Mouse (Mus musculus) adrenal gland, postnatal 14 days (tissue): ENCODE results near the gene Chl1. TPM values are rescaled to one million over a fixed set of nuclear protein-coding genes. Genes with fewer than 3 reads are reported as not detected.
A peak's percentile ranks its signal among the peaks of the same experiment; 100 is the strongest.

Source experiments
- DNase-seq: peaks from one replicate; pipeline ENCODE4 v3.0.0; 2021; ENCODE audit warnings: mixed read lengths
- long read RNA-seq, 2 experiments: library from polyadenylated mRNA; stranded (forward); transcript quantifications; one replicate each; pipeline ENCODE4 v2.0.0; 2021
- total RNA-seq: library from RNA; stranded (reverse); gene quantifications from 2 replicates; pipeline ENCODE4 v1.2.3, GENCODE M21; 2021

Gene Chl1
- total RNA-seq: 5.4 and 7.4 TPM in 2 replicates
- long read RNA-seq, experiment 1, partial matches to known transcripts: 0 of 1 reads
- long read RNA-seq, experiment 1, other reads (novel, unspliced or antisense): 1 of 1 reads
- long read RNA-seq, experiment 2: 0 reads

DNA sequence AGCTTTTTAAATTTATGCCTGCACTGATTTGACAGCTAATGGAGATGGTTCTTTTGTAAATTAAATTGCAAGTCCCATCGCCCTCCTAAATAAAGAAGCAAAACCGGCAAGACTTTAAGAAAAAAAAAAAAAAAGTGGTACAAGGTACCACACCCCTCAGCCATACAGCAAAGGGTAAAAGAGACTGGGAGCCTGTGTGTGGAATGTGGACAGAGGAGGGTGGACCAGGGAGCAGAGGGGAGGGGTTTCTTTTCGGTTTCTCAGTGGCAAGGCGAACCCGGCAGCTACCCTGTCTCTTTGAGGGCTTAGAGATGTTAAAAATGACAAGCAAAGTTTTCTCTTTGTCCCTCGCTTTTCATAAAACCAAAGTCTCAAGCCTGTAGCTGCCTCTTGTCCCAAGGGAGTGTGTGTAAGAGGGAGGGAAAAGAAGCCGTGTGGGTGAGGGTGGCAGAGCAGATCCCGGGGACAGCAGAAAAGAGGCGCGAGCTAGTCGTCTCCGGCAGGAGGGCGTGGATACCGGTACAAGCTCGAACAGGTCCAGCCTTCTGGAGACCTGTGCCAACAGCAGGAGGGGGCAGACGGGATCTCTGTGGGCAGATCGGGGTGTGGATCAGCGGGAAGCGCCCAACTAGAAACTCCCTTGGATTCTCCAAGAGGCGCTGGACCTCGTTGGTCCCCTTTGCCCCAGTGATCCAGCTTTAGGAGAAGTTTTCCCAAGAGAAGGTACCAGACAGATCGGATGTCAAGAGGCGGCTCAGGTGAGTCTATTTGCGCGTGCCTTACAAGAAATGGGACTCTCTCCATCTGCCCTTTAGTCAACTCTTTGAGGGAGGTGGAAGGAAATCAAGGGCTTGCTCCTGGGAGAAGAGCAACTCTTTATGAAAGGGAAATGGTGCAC lies at the start of gene Chl1:
Chl1 (plus strand) TSS at position 195 of the 898 bp plus-strand sequence.
- DNase-seq: peak; percentile 18

DNA sequence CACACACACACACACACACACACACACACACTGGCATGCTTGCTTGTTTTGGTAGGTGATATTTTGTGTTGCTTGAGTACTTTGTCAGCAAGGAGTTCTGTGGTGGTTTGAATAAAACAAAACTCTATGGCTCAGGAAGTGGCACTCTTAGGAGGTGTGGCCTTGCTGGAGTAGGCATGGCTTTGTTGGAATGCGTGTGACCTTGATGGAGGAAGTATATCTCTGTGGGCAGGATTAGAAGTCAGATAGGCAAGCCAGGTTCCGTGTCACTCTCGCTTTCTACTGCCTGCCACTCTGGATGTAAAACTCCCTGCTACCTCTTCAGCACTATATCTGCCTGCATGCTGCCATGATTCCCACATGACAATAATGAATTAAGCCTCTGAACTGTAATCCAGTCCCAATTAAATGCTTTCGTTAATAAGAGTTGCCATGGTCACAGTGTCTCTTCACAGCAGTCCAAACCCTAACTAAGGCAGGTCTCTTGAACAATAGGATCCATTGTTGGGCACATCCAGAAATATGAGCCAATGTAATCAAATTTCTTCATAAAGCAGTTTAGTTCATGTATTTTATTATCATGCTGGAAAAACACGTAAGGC lies 44.8 kb upstream of the Chl1 start:
- DNase-seq: no peak

GRCm38 (mm10) chr6:103473316-103473715 lies 37.1 kb upstream of the Chl1 start:
- DNase-seq: no peak

- DNase-seq: no peak
Observed at GRCm38 (mm10) chr6:103487199-103487598, 23.2 kb upstream of the Chl1 start.

DNA sequence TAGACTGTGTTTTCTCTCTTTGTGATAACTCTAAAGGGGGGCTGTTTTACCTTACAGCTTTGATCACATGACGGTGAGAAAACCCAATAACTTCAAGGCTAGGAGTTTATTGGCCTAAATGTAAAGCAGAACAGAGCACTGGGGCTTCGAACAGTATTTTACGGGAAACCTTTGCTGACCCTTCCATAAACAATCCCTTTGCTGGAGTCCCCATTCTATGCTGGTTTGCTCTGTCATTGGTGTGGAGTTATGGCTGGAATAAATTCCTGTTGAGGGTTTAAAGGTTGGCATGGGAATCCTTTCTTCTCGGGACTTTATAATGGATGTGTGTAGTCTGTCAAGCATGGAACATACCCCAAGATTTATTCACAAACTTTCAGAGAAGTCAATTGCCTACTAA lies 12.0 kb upstream of the Chl1 start:
- no peak for DNase-seq

DNA sequence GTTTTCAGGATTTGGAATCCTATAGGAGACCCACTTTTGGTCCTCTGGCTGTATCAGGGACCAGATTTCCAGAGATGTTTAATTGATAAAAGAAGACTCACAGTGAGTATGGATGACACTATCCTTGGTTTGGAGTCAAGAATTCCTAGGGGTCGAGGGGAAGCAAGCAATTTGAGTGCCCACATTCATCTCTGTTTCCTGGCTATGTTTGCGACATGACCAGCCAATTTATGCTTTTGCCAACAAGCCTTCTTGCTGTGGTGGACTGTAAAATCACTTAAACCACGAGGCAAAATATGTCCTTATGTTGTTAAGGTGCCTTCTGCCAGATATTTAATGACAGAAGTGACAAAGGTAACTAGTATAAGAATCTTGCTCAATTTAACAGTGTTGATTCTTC lies 6.3 kb upstream of the Chl1 start:
- no peak for DNase-seq

GRCm38 (mm10) chr6:103507751-103508575 lies 2.4 kb upstream of the Chl1 start:
- DNase-seq: peak; percentile 67

GRCm38 (mm10) chr6:103509596-103509995 lies 790 bp upstream of the Chl1 start:
- no peak for DNase-seq

- no peak for DNase-seq
Observed at GRCm38 (mm10) chr6:103511290-103511971, 1.0 kb downstream of the Chl1 start.

DNA sequence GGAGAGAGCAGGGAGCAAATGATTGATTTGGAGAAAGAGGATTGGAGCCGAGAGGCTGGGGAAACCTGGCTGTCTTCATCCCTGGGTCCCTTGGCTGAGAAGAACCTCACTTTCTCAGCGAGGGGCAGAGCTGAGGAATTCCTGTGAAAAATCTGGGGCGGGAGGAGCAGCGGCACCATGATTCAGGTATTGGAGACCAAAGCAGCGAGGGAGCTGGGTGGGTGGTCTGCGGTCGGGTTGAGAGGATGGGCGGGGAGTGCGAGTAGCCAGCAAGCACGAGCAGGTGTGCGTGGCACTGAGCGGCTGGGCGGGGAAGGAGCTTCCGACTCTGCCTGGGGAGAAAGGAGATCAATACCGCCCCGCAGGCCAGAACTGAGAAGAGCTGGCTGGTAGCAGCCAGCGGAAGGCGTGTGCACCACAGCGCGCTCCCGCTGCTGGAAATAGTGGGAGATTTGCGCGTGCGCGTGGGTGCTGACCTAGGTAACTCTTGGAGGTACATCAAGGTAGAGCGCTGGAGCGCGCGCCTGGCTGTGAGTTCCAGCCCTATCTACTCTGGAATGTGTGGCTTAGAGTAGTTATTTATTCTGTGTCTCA lies 1.7 kb downstream of the Chl1 start:
- DNase-seq: peak; percentile 19

GRCm38 (mm10) chr6:103512911-103513321 lies 2.5 kb downstream of the Chl1 start:
- DNase-seq: no peak

DNA sequence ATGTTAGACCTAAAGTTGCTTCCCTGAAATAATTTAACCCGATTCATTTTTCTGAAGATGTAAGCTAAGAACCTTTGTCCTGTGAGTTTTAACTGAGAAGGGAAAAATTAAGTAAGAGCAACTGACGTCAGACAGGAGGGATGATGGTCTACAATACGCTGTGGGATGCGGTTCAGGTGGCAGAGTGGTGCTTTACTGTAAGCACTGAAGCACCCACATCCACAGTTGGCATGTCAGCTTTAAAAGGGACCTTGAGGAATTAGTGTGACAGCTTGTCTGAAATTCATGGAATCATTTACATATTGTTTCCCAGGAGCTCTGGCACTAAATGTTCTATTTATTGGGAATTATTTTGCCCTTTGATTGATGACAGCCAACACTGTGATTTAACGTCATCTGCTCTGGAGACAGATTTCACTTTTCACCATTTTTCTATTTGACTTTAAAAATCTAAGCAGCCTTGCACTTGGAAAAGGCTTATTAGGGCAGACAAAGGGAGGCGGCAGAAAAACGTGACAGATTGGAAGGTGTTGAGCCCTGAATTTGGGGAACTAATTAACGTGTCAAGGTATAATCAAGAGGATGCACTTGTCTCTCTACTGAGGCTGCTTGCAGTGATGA lies 3.3 kb downstream of the Chl1 start:
- no peak for DNase-seq

DNA sequence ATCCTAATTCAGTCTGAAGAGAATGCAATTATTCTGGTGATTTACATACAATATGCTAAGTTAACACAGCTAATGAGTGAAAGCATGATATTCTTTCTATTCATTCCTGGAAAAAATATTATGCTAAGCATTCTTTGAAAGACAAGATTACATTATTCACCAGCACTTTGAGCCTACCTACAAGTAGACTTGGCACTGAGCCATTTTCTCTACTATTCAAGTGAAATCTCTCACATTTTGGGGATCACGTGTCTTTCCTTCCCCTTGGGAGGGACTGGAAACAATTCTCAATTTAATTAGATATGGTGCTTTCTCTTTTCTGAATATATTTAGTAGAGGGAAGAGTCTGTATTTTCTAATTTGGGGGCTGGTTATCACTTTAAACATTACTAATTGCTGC lies 4.0 kb downstream of the Chl1 start:
- no peak for DNase-seq

GRCm38 (mm10) chr6:103514756-103515155 lies 4.4 kb downstream of the Chl1 start:
- no peak for DNase-seq

DNA sequence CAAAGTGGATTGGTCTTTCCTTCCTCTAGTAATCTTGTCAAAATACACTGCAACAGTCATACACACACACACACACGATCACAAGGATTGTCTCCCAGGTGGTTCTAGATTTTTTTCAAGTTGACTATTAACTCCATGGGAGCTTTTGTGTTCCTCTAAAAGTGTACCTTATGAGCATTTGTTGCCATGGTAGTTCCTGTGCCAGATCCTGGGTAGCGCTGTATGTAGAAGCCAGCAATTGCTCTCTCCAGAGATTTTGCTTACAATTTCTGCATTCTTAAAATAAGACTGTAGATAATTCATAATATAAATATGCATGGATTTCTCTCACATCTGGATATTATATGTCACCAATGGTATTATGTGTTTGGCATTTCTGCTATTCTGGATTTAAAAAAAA lies 9.2 kb downstream of the Chl1 start:
- DNase-seq: no peak

- no peak for DNase-seq
Observed at GRCm38 (mm10) chr6:103525326-103526024, 15.1 kb downstream of the Chl1 start.

DNA sequence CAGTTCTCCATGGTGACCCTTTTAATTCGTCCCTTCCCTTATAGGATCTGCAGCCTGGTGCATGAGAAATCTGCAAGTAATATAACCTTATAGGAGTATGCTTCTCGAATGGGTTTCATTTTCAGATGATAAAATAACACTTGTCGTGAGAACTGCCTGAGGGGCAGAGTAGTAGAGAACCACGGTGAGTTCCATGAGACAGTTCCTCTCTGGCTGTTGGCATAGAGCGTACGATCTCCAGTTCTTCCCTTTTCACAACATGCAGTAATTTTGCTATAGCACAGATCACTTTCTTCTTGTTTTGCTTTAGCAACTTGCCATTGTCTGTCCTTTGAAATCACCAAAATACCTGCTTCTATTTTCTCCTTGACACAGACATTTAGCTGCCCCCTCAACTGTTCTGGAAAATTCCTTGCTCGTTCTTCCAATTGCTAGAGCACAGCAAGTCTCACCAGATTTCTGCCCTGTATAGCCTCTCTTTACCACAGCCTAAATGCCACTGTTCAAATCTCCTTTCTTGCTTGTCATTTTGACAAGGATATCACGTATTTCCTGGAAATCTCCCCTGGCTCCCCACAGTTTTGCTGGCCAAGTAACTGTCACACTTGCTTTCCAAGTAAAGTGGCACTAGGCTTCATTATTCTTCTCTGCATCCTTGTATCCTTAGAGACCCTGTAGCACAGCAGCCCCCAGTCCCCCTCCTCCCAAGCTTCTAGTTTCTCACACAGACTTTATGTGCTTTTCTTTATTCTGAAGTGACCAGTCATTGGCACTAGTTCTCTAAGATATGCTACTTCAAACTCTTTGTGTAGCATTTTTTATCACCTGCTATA lies 16.8 kb downstream of the Chl1 start:
- DNase-seq: no peak

GRCm38 (mm10) chr6:103533048-103533447 lies 22.7 kb downstream of the Chl1 start:
- no peak for DNase-seq

DNA sequence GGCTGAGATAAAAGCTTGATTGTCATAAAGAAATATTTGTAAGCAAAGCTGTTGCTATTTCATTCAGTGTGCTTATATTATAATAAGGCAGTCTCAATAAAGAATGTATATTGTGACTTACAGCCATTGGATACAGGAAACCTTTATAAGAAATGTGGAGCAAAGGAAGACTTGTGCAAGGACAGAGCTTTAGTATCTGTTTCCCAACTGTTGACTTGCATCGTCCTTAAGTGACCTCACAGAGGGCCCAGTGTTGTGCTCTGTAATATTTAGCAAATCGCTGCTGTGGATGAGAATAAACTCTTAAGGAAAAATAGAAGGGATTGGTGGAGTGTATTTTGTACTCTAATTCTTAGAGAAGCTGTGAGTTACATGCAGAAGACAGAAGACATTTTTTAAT lies 23.6 kb downstream of the Chl1 start:
- DNase-seq: no peak

DNA sequence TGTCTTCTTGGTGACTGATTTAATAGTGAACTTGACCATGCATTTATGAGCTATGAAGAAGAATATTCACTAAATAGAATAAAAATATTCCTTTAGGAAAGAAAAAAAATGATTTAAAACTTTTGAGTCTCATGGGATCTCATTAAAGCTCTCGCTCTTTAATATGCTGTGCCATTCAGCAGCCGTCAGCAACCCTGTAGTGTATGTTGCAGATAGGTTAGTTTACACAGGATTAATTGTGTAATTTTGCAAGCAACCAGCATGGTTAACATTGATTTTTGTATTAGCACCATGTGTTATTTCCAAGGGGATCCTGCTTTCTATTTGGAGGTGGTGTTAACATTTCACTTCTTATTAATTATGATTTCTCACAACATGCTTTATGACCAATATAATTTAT lies 32.2 kb downstream of the Chl1 start:
- no peak for DNase-seq
